Mouse (Mus musculus) CD8-positive naive resting alpha-beta T cell, adult 2 months (primary cell): ENCODE measurements around the gene Dlat.

ENCODE experiments used
- DNase-seq, 2 experiments: peaks; one replicate each; pipeline ENCODE4 v3.0.0; 2022; ENCODE audit warnings: low read depth in 2 of 2, low spot score in 2 of 2

Dlat gene

DNA sequence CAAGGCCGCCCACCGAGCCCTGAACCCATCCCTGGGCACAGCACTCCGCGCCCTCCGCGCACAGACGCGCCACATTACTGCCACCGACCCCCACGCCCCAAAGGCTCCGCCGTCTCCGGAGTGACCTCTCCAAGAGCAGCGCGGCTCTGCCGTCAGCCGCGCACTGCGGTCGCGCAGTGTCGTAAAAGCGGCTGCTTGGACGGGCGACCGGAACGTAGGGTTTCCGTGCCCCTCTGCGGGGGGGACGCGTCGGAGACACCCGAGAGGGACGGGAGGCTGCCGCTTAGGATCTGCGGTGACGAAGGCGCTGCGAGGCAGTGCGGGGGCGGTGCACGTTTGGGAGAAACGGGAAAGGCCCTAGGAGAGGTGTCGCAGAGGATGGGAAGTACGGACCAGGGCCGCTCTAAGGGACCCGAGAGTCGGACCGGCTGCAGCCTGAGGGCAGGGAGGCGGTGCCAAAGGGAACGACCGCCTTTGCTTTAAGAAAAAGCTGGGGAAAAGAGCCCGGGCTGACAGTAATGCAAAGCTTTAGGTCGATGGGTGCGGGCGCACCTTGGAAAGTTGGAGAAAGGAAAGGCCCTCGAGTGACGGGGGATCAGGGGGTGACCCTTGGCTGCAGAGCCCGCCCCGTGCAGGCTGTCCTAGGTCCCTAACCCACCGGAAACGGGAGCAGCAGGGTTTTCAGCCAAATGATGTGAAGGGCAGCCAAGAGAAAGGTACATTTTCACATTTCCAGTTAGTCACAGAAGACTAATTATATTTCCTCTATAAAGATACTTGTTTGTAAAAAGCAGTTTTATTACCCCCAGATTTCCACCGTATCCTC lies at the start of gene Dlat:
Gene Dlat (minus strand): TSS at position 389 of the 826 bp plus-strand sequence.
- peak; percentile 52 to 62 for DNase-seq

DNA sequence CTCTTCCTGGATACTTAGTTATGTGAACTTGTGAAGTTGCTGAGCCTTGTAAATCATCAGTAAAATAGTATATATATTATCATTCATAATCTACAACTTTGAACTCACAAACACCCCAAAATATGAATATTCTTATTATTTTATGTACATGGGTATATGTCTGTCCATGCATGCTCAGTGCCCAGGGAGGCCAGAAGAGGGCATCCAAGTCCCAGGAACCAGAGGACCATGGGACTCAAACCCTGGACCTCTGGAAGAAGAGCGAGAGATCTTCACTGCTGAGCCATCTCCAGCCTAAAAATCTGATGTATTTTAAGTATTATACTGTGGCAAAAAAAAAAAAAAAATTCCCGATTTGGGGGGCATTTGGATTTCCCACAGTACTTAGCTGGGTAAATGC lies 49.5 kb upstream of the Dlat start:
- DNase-seq = no peak

DNA sequence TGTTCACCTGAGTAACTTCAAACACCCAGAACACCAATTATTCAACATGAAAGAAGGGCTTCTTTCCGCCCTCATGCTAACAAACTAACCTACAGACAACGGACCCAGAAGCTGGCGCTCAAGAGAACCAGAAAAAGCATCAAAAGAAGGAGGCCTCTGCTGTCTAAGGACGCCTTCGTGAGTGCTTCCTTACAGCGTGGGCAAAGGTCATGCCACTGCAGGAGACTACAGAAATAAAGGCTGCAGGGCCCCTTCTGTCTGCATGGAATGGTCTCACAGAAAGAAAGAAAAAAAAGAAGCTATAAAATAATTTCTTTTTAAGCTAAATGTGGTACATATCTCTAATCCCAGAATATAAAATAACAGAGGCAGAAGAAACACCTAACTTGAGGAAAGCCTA lies 45.3 kb upstream of the Dlat start:
- DNase-seq = no peak

DNA sequence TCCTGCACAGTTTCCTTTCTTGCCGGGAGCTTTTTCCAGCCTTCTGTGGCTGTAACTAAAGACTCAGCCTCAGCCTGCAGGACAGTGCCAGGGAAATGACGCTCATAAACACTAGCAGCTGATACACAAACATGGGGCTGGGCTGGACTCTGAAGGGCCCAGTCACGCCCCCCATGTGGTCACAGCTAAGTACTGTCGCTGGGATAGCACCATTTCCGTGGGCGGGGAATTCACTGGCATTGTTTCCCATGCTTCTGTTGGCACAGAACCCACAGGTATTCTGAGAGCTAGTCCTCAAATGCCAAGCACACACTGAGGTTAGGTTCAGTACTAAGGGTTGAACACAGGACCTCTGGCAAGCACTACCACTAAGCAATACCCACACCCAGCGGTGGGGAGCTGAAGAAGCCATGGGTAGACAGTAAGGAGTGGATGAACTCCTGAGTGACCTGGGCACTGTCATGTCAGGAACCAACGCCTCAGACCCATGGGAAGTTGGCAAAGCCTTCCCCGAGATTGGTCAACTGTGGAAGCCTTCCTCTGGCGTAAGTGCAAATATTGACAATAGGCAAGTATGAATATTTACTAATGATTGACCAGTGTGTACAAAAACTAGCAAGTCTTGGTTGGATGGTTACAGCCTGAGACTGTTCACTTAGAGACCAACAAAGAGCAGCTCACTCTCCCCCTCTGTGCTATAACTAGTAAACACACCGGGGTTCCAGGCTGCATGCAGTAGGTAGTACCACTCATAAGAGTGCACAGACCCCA lies 41.5 kb upstream of the Dlat start:
- DNase-seq = no peak

DNA sequence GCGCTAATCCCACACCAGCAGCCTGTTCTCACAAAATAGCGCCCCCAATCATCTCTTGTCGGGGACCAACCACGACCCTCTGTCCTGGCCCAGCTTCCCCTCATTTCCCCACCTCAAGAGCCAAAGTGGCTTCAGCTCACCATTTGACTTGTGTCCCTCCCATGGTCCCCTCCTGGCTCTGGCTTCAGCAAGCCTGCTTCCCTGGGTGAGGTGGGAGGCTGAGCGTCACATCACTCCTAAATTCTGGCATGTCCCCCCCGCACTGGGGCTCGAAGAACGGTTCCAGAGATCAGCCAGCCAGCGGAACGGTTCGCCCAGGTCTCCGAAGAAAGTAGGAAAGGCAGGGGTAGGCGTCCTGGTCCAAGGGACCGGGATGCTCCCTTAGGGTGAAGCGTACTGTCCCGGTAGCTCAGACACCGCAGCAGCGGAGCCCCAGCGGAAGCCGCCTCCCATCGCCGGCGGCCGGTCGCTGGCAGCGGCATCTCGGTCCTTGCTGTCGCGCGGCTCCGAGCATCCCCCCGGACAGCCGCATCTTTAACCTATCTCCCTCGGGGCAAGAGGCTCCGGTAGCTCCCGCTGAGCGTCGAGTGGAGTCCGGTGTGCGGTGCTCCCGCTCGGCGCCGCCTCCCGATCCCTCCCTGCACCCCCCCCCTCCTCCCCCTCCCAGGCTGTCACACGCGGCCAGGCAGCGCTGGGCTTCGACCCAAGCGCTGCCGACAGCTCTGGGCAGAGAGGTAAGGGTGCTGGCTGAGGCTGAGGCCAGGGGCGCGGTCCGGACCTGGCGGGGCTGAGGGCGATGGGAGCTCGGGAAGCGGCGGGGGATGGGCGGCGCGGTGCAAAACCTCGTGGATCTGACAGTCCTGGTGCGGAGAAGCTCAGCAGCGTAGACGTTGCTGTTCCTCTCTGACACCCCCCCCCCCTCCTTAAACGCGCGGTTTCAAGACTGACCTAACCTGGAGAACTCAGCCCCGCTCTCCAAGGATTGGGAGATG lies 39.1 kb upstream of the Dlat start:
- DNase-seq = peak; percentile 9 to 14

DNA sequence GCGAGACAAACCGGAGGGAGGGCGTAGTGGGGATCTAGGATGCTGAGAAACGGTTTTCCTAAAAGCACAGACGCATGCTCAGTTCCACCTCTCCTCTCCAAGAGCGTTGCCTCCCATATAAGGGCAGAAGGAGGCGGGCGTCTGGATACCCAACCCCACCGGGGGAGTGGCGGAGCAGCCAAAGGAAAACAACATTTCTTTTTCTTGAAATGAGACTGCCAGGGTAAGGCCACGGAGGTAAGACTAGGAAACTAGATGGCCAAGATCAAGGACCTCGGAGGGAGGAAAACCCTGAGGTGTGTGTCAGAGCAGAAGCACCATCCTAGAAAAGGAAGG lies 38.1 kb upstream of the Dlat start:
- no peak for DNase-seq

DNA sequence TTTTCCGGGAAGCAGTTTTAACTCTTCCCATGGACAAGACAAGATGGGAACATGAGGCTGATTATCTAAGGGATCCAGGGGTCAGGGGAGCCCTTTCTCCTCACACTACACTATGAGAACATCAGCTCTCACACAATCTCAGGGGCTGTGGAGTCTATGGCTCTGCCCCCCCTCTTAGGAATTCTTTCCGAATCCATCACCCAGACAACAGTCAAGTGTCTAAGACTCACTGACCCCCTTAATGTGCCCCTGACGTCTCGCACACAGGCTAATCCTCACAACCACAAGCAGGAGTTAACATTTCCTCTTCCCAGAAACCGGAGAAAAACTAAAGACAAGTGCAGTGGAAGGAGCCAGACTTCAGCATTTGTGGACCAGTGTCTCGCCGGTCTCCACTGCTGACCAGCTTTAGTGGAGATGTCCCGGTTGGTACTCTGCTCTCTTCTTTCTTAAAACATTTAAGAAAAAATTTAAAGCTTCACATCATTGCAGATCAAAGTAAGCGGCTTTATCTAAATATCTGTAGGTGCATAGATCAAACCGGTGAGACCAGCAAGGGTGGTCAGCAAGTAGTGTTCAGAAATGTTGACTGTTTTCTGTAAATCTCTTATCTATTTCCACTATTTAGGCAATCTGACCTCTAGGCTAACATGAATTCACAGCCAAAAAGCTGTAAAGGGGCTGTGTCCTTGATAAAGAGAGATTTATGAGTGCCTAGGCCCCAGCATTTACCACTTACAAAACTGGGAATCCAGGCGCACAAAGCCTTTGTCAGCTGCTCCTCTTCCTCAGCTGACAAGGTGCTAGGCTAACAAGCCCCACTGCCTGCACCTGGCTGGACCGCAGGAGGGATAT lies 37.5 kb upstream of the Dlat start:
- no peak for DNase-seq

DNA sequence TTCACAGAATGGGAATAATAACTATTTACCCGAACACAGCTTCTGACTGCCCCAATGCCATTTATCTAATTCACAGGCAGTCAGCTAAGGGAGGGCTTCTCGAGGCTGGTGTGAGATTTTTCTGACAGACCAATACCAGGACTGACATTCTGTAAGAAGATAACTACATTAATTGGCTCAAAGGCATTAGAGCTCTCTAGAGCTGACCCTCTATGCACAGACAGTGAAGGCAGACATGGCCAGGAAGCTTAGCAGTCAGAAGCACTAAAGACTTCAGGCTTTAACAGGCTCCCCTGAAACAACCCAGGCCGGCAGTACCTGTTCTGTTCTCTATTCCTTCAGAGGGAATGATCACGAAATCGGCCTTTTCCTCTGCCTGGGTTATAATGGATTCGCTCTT lies 35.6 kb upstream of the Dlat start:
- no peak for DNase-seq

DNA sequence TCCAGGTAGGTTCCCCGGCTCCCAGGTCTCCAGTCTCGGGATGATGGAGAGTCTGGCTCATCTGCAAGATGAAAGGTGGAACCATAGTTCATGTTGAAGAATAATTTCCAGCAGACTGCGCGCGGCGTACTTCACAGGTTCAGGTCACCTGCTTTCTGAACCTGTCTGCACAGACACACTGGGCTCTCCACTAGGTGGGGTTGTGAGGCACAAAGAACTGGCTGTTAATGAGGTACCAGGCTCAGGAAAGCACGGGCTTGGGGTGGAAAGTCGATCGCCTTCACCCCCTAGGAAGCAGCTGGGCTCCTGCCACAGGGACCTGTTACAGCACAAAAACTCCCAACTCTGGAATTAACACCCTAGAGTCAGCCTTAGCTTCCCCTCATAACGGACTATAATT lies 34.1 kb upstream of the Dlat start:
- peak in 1 of 2 experiments; percentile 47 for DNase-seq

DNA sequence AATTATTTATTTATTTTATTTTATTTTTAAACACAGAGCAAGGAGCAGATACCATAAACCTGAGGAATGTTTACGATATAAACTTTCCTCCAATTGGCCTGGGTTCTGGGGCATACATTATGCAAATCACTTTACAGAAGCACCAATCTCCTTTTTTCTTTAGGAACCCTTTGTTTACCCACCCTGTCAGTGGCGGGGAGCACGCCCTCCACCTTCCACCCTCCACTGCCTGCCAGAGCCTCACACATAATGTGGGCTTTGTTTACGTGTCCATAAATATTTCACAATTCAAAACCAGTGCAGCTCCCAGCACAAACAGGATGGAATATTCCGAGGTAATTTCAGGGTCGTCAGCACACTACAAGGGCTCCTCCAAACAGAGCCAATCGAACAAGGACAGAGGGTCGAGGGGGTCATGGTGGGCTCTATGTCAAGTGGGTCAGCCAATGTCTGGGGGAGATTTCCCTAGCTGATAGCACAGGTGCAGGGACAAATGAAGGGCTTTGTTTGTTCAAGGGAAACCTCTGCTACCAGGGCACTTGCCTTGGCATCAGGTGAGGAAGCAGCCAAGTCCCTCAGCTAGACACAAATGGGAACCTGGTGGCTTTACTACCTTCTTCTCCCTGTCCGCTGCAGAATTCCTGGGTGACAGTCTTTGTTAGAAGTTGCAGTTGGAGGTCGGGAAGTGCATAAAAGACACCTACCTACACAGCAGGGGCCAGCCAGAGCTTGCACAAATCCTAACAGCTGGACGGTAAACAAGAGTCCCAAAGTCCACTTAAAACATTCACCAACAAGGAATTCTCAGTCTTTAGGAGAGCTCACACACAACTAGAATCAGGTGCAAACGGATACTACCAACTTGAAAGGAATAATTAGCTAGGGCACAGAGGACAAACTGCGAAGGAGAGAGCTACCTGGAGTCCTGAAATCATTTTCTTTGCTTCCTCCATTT lies 33.3 kb upstream of the Dlat start:
- no peak for DNase-seq

DNA sequence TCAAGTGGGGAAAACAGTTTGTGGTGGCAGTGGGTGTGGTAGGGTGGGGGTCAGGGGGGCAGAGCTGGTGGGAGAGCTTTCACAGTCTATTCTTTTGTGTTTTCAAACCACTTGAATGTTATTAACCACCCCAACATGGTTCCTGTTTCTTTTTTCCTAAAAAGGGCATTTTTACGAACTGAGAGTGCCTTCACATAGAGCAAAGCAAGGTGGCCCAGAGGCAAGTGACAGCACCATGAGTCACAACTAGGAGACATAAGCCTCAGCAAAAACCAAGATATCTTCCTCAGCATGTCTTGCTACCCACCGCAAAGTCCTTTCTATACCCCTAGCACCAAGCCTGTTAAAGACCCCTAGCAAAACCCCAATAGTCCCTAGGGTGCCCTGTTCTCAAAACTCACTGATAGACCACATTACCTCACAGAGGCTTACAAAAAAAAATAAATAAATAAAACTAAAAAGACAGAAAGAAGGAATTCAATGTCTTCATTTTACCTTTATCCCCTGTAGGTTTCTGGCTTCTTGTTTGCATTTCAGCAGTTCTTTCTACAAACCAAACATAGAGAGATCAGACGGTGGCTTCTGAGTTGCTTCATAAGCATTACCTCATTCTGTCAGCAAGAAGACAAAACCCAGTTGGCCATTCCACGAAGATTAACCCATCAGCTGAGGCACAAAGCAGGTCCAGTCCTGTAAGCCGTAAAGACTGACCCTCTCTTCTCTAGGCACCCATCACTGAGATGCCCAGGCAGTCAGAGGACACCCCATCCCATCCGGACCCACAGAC lies 27.5 kb upstream of the Dlat start:
- DNase-seq = no peak

DNA sequence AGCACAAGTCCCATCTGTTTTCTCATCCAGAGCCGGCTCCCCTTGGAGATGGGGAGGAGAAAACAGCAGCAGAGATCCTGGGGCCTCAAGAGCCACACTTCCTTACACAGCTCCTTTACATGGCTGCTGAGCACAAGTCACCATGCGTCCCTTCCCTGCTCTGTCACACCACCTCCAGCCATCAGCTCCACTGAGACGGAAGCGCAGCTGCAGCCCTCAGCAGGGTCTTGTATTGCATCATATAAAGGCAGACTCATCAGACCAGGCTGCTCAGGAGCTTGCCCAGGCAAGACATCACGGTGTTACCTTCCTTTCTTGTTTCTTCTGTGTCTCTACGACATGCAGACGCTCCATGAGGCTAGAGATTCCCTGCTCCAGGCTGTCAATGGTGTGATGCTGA lies 22.1 kb upstream of the Dlat start:
- DNase-seq = no peak

DNA sequence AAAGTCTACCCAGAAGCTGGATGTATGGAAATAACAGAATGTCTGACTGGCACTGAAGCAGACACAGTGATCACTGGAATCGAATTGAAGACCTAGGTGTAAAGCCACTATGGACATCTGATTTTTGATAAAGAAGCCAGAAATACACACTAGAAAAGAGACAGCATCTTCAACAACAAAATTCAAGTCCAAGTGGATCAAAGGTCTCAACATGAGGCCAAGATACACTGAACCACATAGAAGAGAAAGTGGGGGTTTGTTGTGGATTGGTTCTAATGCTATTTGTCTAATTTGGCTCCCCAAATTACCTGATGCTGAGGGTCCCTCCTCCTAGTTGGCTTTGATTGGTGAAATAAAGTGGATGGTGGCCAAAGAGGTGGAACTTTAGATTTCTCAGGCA lies 19.8 kb upstream of the Dlat start:
- DNase-seq = no peak

DNA sequence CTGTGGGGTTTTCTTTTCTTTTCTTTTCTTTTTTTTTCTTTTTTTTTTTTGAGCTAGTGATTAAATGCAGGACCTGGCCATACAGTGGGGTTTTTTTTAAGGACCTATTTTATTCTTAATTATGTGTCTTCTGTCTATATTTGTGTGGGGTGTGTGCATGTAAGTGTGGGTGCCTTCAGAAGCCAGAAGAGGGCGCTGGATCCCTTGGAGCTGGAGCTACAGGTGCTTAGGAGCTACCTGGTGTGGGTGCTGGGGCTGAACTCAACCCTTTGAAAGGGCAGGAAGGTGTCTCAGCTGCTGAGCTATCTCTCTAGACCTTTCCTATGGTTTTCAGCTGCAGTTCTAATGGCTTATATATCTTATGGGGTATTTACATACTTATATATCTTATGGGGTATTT lies 15.2 kb upstream of the Dlat start:
- DNase-seq = no peak

DNA sequence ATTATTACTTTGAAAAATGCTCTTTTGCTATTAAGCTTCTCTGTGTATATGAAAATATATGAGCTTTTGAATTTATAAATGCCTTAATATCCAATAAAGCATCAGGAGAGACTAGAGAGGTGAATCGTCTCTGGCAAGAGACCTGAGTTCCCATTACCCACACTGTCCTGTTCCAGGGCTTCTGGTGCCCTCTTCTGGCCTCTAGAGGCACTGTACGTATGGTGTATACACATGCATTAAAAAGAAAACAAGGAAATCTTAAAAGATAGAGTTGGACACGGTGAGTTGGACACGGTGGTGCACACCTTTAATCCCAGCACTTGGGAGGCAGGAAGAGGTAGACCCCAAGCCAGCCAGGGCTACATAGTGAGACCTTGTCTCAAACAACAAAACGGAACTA lies 11.1 kb upstream of the Dlat start:
- DNase-seq = peak; percentile 29 to 50

DNA sequence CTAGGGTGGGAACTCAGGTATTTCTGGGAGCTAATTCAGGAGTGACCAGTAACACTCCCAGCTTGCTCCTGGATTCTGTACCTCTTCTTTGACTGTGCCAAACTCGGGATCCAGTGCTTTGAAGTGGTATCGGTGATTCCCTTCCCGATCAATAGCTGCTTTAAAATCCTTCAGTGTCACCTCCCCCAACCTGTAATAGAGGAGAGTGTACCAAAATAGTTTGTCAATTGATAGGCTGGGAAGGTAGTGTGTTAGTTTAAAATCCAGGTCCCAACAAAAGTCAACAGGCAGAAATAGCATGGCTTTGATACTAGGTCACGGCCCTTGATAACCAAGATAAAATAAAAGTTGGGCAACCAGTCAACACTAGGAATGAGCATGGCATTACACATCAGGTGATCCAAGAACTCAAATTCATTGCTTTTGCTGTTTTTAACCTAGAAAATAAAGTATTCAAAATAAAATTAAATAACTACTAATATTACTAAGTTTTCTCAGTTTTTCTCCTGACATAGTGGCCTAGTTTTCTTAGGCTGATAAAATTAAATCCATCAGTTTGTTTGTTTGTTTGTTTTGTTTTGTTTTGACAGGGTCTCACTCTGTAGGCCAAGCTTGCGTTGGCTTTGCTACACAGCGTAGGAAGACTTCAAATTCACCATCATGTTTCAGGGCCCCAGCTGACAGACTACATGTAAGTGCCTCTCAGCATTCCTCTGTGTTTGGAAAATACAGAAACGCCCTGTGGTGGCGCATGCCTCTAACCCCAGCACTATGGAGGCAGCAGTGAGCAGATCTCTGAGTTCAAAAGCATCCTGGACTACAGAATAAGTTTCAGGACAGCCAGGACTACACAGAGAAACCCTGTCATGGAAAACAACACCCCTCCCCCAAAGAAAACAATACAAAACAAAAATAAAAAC lies 8.3 kb upstream of the Dlat start:
- DNase-seq = no peak

DNA sequence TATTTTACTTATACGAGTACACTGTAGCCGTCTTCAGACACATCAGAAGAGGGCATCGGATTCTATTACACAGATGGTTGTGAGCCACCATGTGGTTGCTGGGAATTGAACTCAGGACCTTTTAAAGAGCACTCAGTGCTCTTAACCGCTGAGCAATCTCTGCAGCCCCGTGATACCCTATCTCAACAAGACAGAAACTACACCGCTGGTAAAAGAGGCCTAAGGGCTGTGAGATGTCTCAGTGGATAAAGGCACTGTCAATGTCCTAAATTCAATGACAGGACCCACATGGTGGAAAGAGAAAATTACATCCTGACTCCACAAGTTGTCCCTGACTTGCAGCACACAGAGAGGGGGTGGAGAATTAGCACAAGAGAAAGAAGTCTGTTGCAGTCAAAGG lies 6.9 kb upstream of the Dlat start:
- no peak for DNase-seq

DNA sequence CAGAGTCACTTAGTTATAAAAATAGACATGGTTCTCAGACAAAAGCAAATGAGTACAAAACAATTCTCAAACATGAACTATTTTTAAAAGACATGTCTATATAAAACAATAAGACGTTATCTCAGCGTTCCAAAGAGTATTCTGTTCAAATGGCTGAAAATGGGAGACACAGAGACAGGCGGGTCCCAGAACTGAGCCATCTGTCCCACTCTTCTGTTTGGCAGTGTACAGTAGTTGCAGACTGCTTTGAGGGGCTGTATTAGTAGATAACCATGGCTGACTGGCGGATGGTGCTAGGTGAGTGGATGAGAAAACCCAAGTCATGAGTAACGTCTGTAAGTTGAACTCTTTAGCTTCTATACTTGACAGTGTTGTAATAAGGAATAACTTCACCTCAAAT lies 5.2 kb upstream of the Dlat start:
- no peak for DNase-seq
